Mouse (Mus musculus) olfactory bulb, adult 2 months (tissue): ENCODE data around the gene Gm10840. TPM values are rescaled to one million over a fixed set of nuclear protein-coding genes. Genes with fewer than 3 reads are reported as not detected.
A peak's percentile ranks its signal among the peaks of the same experiment; 100 is the strongest.

Experiments
- H3K27ac ChIP-seq: fragments of 200-500 bp; 2 replicates; pipeline ENCODE4 v1.5.1; 2012; ENCODE audit warnings: low read depth, low read length; ENCODE audit not compliant: insufficient read depth
- H3K4me1 ChIP-seq: fragments of 200-500 bp; 2 replicates; pipeline ENCODE4 v1.6.1; 2012; ENCODE audit warnings: low read length; ENCODE audit not compliant: control insufficient read depth, insufficient read depth
- H3K4me3 ChIP-seq: fragments of 200-500 bp; 2 replicates; pipeline ENCODE4 v1.5.1; 2012; ENCODE audit warnings: mild to moderate bottlenecking, low read depth, low read length, moderate library complexity; ENCODE audit not compliant: insufficient read depth
- CTCF ChIP-seq: fragments of 200-500 bp; IDR thresholded peaks from 2 replicates; pipeline ENCODE4 v1.5.1; 2012; ENCODE audit warnings: low read depth, mild to moderate bottlenecking, low read length, moderate library complexity; ENCODE audit not compliant: insufficient read depth
- POLR2A ChIP-seq: fragments of 200-500 bp; IDR thresholded peaks from 2 replicates; pipeline ENCODE4 v1.6.1; 2012; ENCODE audit warnings: mild to moderate bottlenecking, low read depth, low read length, moderate library complexity; ENCODE audit not compliant: insufficient read depth
- WGBS: fragments of 180-500 bp; shearing (Covaris S2); methylation state at CpG from one replicate; pipeline ENCODE4 v1.1.7; 2018; 5-methylcytosine and 5-hydroxymethylcytosine counted together
- polyA plus RNA-seq: library from polyadenylated mRNA; stranded (reverse); fragments of >200 nt; gene quantifications from 2 replicates; pipeline ENCODE4 v1.2.4, GENCODE M21; 2012; ENCODE audit warnings: low replicate concordance; ENCODE audit not compliant: missing spikeins, insufficient read depth, insufficient read length

Gene Gm10840
- polyA plus RNA-seq, 1 experiment = not detected

GRCm38 (mm10) chr11:106158930-106159215 is 1.8 kb upstream of the Gm10840 start:
- peak overlapping the region; percentile 46 for H3K4me3 ChIP-seq
- WGBS = 22% methylated on average over 9 of the region's 9 CpGs
- TF ChIP-seq CTCF (no peak), POLR2A (no peak)
- H3K4me1 ChIP-seq = peaks cover 58% of the 10 kb centered on the region
- H3K27ac ChIP-seq = peak overlapping the region; percentile 61

GRCm38 (mm10) chr11:106159216-106159920 is 1.3 kb upstream of the Gm10840 start:
- 1% methylated on average over 25 of the region's 25 CpGs for WGBS
- TF ChIP-seq CTCF = no peak
- no peak for TF ChIP-seq POLR2A
- Histone ChIP-seq H3K4me1 (peaks cover 59% of the 10 kb centered on the region), H3K27ac (peak overlapping the region; percentile 76), H3K4me3 (peak overlapping the region; percentile 46)

- 2% methylated on average over 83 of the region's 106 CpGs for WGBS
- Histone ChIP-seq H3K4me1 (peaks cover 58% of the 10 kb centered on the region), H3K4me3 (peak overlapping the region; percentile 46), H3K27ac (peak overlapping the region; percentile 96)
- TF ChIP-seq CTCF = no peak
- peak; percentile 82 for TF ChIP-seq POLR2A
These were observed 469 bp upstream of the Gm10840 start for GRCm38 (mm10) chr11:106159921-106160840.

- TF ChIP-seq POLR2A (no peak), CTCF (no peak)
- Histone ChIP-seq H3K27ac (peak overlapping the region; percentile 96), H3K4me3 (no peak overlapping the region), H3K4me1 (peaks cover 43% of the 10 kb centered on the region)
- 93% methylated on average over 2 of the region's 2 CpGs for WGBS
These were observed 1.6 kb downstream of the Gm10840 start for GRCm38 (mm10) chr11:106162237-106162636.

- WGBS = 89% methylated on average over 4 of the region's 4 CpGs
- H3K4me1 ChIP-seq = peaks cover 34% of the 10 kb centered on the region
- H3K4me3 ChIP-seq = no peak overlapping the region
- no peak for TF ChIP-seq POLR2A
- no peak for TF ChIP-seq CTCF
- peak overlapping the region; percentile 22; the same call in 1 of the 2 replicates for H3K27ac ChIP-seq
These were observed 2.9 kb downstream of the Gm10840 start for GRCm38 (mm10) chr11:106163546-106163945.

- WGBS = 93% methylated on average over 16 of the region's 16 CpGs
- Histone ChIP-seq H3K4me3 (no peak overlapping the region), H3K27ac (no peak overlapping the region), H3K4me1 (peaks cover 34% of the 10 kb centered on the region)
- TF ChIP-seq CTCF (no peak), POLR2A (no peak)
These were observed 4.0 kb downstream of the Gm10840 start for GRCm38 (mm10) chr11:106164601-106165180.

- Histone ChIP-seq H3K27ac (no peak overlapping the region), H3K4me3 (no peak overlapping the region), H3K4me1 (peaks cover 15% of the 10 kb centered on the region)
- TF ChIP-seq CTCF (no peak), POLR2A (no peak)
- 65% methylated on average over 5 of the region's 5 CpGs for whole genome bisulfite sequencing
These were observed 6.8 kb downstream of the Gm10840 start for GRCm38 (mm10) chr11:106167435-106167834.

- TF ChIP-seq CTCF = no peak
- TF ChIP-seq POLR2A = no peak
- no peak overlapping the region for H3K4me3 ChIP-seq
- WGBS = 75% methylated on average over 7 of the region's 7 CpGs
- H3K27ac ChIP-seq = no peak overlapping the region
- no peaks in the 10 kb centered on the region for H3K4me1 ChIP-seq
These were observed 10.2 kb downstream of the Gm10840 start for GRCm38 (mm10) chr11:106170807-106171206.

- TF ChIP-seq CTCF (no peak), POLR2A (no peak)
- H3K4me3 ChIP-seq = no peak overlapping the region
- H3K4me1 ChIP-seq = no peaks in the 10 kb centered on the region
- no peak overlapping the region for H3K27ac ChIP-seq
- WGBS = 93% methylated on average over 2 of the region's 2 CpGs
These were observed 12.6 kb downstream of the Gm10840 start for GRCm38 (mm10) chr11:106173228-106173627.
